ENCODE assay signal across 32 mouse cellular contexts in genomic region chr17:28477421-28477820, GRCm38 (mm10). TPM values are rescaled to one million over a fixed set of nuclear protein-coding genes. Genes with fewer than 3 reads are reported as not detected.
DNase-seq lines count a peak whose midpoint lies in the region; ATAC-seq and TF ChIP-seq lines count a peak whose summit lies in the region.
"Had no signal": no experiment of that assay in that cellular context is flagged by ENCODE, and none has a peak within 500 bp of the region (broad histone marks: within the 10 kb centered on the region; RNA-seq: fewer than 3 reads in every experiment).

No protein-coding gene starts in this region.

- peaks cover 0 to 20% of the 10 kb centered on the region in 2 experiments for H3K36me3 ChIP-seq in CH12.LX (replicated peaks in 1 of 2; ENCODE audit: control insufficient read depth in 1 of 2, insufficient read depth in 1 of 2, low read length in 1 of 2)
- no peaks in the 10 kb centered on the region for H3K36me3 ChIP-seq in embryonic facial prominence, embryonic 15.5 days
- no peaks in the 10 kb centered on the region for H3K36me3 ChIP-seq in limb, embryonic 15.5 days
- H3K36me3 ChIP-seq: heart, embryonic 15.5 days; hindbrain, embryonic 15.5 days; intestine, embryonic 15.5 days had no signal

- H3K4me1 ChIP-seq in CH12.LX (ENCODE audit: control insufficient read depth in 1 of 2, insufficient read depth in 2 of 2), result peaks cover 2 to 3% of the 10 kb centered on the region in 2 experiments; a peak in 3 of 4 replicates
- peaks cover 14% of the 10 kb centered on the region; the same call in 1 of the 2 replicates for H3K4me1 ChIP-seq in embryonic facial prominence, embryonic 15.5 days
- H3K4me1 ChIP-seq in limb, embryonic 15.5 days, result peaks cover 8% of the 10 kb centered on the region; the same call in 1 of the 2 replicates
- H3K4me1 ChIP-seq: hindbrain, embryonic 15.5 days; intestine, embryonic 15.5 days; liver, embryonic 15.5 days had no signal

- H3K4me3 ChIP-seq in CH12.LX (replicated peaks in 1 of 3; ENCODE audit: low read depth in 2 of 3, low read length in 2 of 3, poor library complexity in 1 of 3), result no peak overlapping the region
- no peak overlapping the region for H3K4me3 ChIP-seq in embryonic facial prominence, embryonic 15.5 days (replicated peaks)
- H3K4me3 ChIP-seq in limb, embryonic 15.5 days, result no peak overlapping the region
- H3K4me3 ChIP-seq: erythroblast, embryonic 14.5 days; forebrain, embryonic 12.5 days; heart, embryonic 15.5 days; hindbrain, embryonic 15.5 days; intestine, embryonic 15.5 days; layer of hippocampus, adult 2 months; liver, embryonic 15.5 days; midbrain, embryonic 10.5 days had no signal

- in situ Hi-C loops in CH12.LX (cut with MboI; ENCODE audit: low pct_ligation_motif_present, low pct_unique_long_range_greater_than_20kb, low sequenced_read_pairs), result loop anchor here (5.0 kb wide), 1 partner anchor 45 kb away; no protein-coding TSS in a partner anchor

- dilution Hi-C loops in CH12.LX (cut with MboI; ENCODE audit: extremely low pct_ligation_motif_present, extremely low pct_unique_long_range_greater_than_20kb, low sequenced_read_pairs), result no loop called here

- peaks cover 8% of the 10 kb centered on the region; the same call in 1 of the 2 replicates for H3K79me2 ChIP-seq in CH12.LX (replicated peaks; ENCODE audit: control insufficient read depth, extremely low read depth, insufficient read depth, poor library complexity, severe bottlenecking)

- H3K9me3 ChIP-seq in CH12.LX (replicated peaks; ENCODE audit: low read length), result peaks cover 2% of the 10 kb centered on the region
- no peaks in the 10 kb centered on the region for H3K9me3 ChIP-seq in embryonic facial prominence, embryonic 15.5 days (replicated peaks)
- H3K9me3 ChIP-seq in limb, embryonic 15.5 days, result no peaks in the 10 kb centered on the region
- H3K9me3 ChIP-seq: forebrain, embryonic 12.5 days; heart, embryonic 15.5 days; hindbrain, embryonic 15.5 days; intestine, embryonic 15.5 days; liver, embryonic 15.5 days; midbrain, embryonic 10.5 days had no signal

- H3K27me3 ChIP-seq in CH12.LX (replicated peaks), result no peaks in the 10 kb centered on the region
- no peaks in the 10 kb centered on the region for H3K27me3 ChIP-seq in embryonic facial prominence, embryonic 15.5 days
- H3K27me3 ChIP-seq in limb, embryonic 15.5 days, result no peaks in the 10 kb centered on the region
- H3K27me3 ChIP-seq: forebrain, embryonic 12.5 days; heart, embryonic 15.5 days; hindbrain, embryonic 15.5 days; intestine, embryonic 15.5 days; liver, embryonic 15.5 days; Patski had no signal

- TF ChIP-seq RAD21 in CH12.LX (IDR thresholded peaks at IDR 0.05; ENCODE audit: low read depth, low read length), result no peak

- intact Hi-C loops in heart, postnatal 25 days (cut with DNase I), result no loop called here

- no peak for TF ChIP-seq POLR2A in CH12.LX (IDR thresholded peaks at IDR 0.05; ENCODE audit: low read depth, low read length)

- no peak for TF ChIP-seq EP300 in CH12.LX (IDR thresholded peaks at IDR 0.05; ENCODE audit: low read length)

- no peak overlapping the region for H3K27ac ChIP-seq in CH12.LX (ENCODE audit: insufficient read depth, low read depth)
- peak overlapping the region; percentile 34; the same call in 1 of the 2 replicates for H3K27ac ChIP-seq in embryonic facial prominence, embryonic 15.5 days (replicated peaks)
- H3K27ac ChIP-seq in limb, embryonic 15.5 days, result peak overlapping the region; percentile 55
- H3K27ac ChIP-seq: forebrain, embryonic 12.5 days; heart, embryonic 15.5 days; hindbrain, embryonic 15.5 days; intestine, embryonic 15.5 days; layer of hippocampus, adult 2 months; liver, embryonic 15.5 days; midbrain, embryonic 10.5 days had no signal

- WGBS in embryonic facial prominence, embryonic 15.5 days, result 41% methylated on average over 8 of the region's 8 CpGs
- WGBS in limb, embryonic 15.5 days, result 40% methylated on average over 8 of the region's 8 CpGs

- no peak overlapping the region for H3K9ac ChIP-seq in CH12.LX (ENCODE audit: insufficient read depth, low read depth)
- H3K9ac ChIP-seq in embryonic facial prominence, embryonic 15.5 days, result no peak overlapping the region
- no peak overlapping the region for H3K9ac ChIP-seq in limb, embryonic 15.5 days
- H3K9ac ChIP-seq: forebrain, embryonic 12.5 days; heart, embryonic 15.5 days; hindbrain, embryonic 15.5 days; intestine, embryonic 15.5 days; liver, embryonic 15.5 days had no signal

- H3K4me2 ChIP-seq in CH12.LX (ENCODE audit: insufficient read depth, low read depth, poor library complexity, severe bottlenecking), result 0 out of 2 replicates have a peak overlapping the region, but pooled peaks have one; percentile 17
- H3K4me2 ChIP-seq in embryonic facial prominence, embryonic 15.5 days (replicated peaks), result no peak overlapping the region
- no peak overlapping the region for H3K4me2 ChIP-seq in limb, embryonic 15.5 days
- H3K4me2 ChIP-seq: forebrain, embryonic 12.5 days; heart, embryonic 15.5 days; hindbrain, embryonic 15.5 days; intestine, embryonic 15.5 days; liver, embryonic 15.5 days had no signal

- no peak for TF ChIP-seq CTCF in CH12.LX (conservative IDR thresholded peaks at IDR 0.05 in 1 of 2, IDR thresholded peaks at IDR 0.05 in 1 of 2; ENCODE audit: low read depth in 2 of 2, low read length in 2 of 2)

- no peak for DNase-seq in CH12.LX (ENCODE audit: extremely low read depth)
- peak; percentile 71 for DNase-seq in NIH3T3 (ENCODE audit: low read depth)
- DNase-seq in spleen, adult 18-20 months, result no peak
- DNase-seq in spleen, postnatal 14 days (ENCODE audit: low spot score in 2 of 2), result no peak
- DNase-seq in heart, postnatal 25 days (ENCODE audit: low spot score), result no peak
- DNase-seq: adrenal gland, adult 2 months; cerebellum, adult 11-12 months; cerebellum, postnatal 10 days; gastrocnemius, postnatal 36 days; heart, postnatal 4 days; kidney, adult 8-10 months; kidney, postnatal 10 days; right cerebral cortex, postnatal 14 days; thymus, postnatal 36 days had no signal

- no peak for ATAC-seq in embryonic facial prominence, embryonic 15.5 days (ENCODE audit: insufficient number of reproducible peaks, low FRiP score, low TSS enrichment, low read depth)
- ATAC-seq in limb, embryonic 15.5 days (ENCODE audit: insufficient number of reproducible peaks, low FRiP score, low TSS enrichment, low read depth), result no peak
- ATAC-seq: intestine, embryonic 15.5 days; Patski had no signal

TF ChIP-seq in CH12.LX, 34 proteins besides CTCF, POLR2A, EP300 and RAD21:
- TF ChIP-seq MEF2A (IDR thresholded peaks at IDR 0.05; ENCODE audit: borderline replicate concordance, low read depth, low read length), result no peak
- TF ChIP-seq PAX5 (IDR thresholded peaks at IDR 0.05; ENCODE audit: low read length), result no peak
- no peak for TF ChIP-seq USF1 (IDR thresholded peaks at IDR 0.05; ENCODE audit: low read depth, low read length)
- no peak for TF ChIP-seq JUND (conservative IDR thresholded peaks at IDR 0.05; ENCODE audit: low read depth, low read length)
- TF ChIP-seq ZNF384 (IDR thresholded peaks at IDR 0.05; ENCODE audit: low read depth, low read length), result no peak
- no peak for TF ChIP-seq ZC3H11A (IDR thresholded peaks at IDR 0.05; ENCODE audit: low read depth, low read length)
- no peak for TF ChIP-seq ETS1 (conservative IDR thresholded peaks at IDR 0.05; ENCODE audit: low read depth, low read length)
- no peak for TF ChIP-seq CHD2 (IDR thresholded peaks at IDR 0.05; ENCODE audit: low read length)
- no peak for TF ChIP-seq MYC (IDR thresholded peaks at IDR 0.05; ENCODE audit: low read depth, low read length)
- TF ChIP-seq TCF12 (IDR thresholded peaks at IDR 0.05; ENCODE audit: low read depth, low read length), result no peak
- TF ChIP-seq TBP (conservative IDR thresholded peaks at IDR 0.05; ENCODE audit: low read depth, low read length), result no peak
- no peak for TF ChIP-seq JUN (IDR thresholded peaks at IDR 0.05; ENCODE audit: insufficient read depth, low read depth, low read length)
- TF ChIP-seq MAFK (IDR thresholded peaks at IDR 0.05; ENCODE audit: insufficient replicate concordance, low read length), result no peak
- no peak for TF ChIP-seq CHD1 (IDR thresholded peaks at IDR 0.05; ENCODE audit: low read depth, low read length)
- TF ChIP-seq ZKSCAN1 (IDR thresholded peaks at IDR 0.05; ENCODE audit: borderline replicate concordance, low read depth, low read length), result no peak

RNA-seq across cellular contexts. Expression of gene Fkbp5, which starts 39.9 kb away (rescaled TPM):
- total RNA-seq in CH12.LX (2012; rRNA removed), result 14.4 and 17.5 TPM in 2 replicates
- total RNA-seq in CH12.LX (2014; rRNA removed), result 21.5 and 22.6 TPM in 2 replicates
- polyA plus RNA-seq in CH12.LX (2012; ENCODE audit: insufficient read length, low read depth), result 31.4 and 35.3 TPM in 2 replicates
- 35.8 and 36.5 TPM in 2 replicates for polyA plus RNA-seq in embryonic facial prominence, embryonic 15.5 days (2015; fragmentation: Nextera tagmentation; extraction: Ambion mirVana)
- 29.8 and 42.1 TPM in 2 replicates for polyA plus RNA-seq in limb, embryonic 15.5 days (2015; fragmentation: Nextera tagmentation; extraction: Ambion mirVana)
- total RNA-seq in heart, postnatal 25 days (2021), result 10 to 100 TPM; 33.0 to 41.0 TPM

RNA-seq across cellular contexts. Expression of gene Armc12, which starts 53.2 kb away (rescaled TPM):
- total RNA-seq in CH12.LX (2012; rRNA removed), result not detected in 2 replicates
- not detected in 2 replicates for total RNA-seq in CH12.LX (2014; rRNA removed)
- polyA plus RNA-seq in CH12.LX (2012; ENCODE audit: insufficient read length, low read depth), result not detected in 2 replicates
- polyA plus RNA-seq in embryonic facial prominence, embryonic 15.5 days (2015; fragmentation: Nextera tagmentation; extraction: Ambion mirVana), result not detected in 2 replicates
- polyA plus RNA-seq in limb, embryonic 15.5 days (2015; fragmentation: Nextera tagmentation; extraction: Ambion mirVana), result not detected in 2 replicates
- total RNA-seq in heart, postnatal 25 days (2021), result not detected
- total RNA-seq: adrenal gland, adult 2 months; ES-E14; gastrocnemius, adult 18-20 months; gastrocnemius, postnatal 36 days; heart, adult 8-10 months; heart, postnatal 4 days; layer of hippocampus, adult 2 months; layer of hippocampus, postnatal 25 days; midbrain, postnatal 0 days had no signal
- polyA plus RNA-seq: adrenal gland, adult 2 months; erythroblast, embryonic 14.5 days; forebrain, embryonic 12.5 days; heart, embryonic 15.5 days; hindbrain, embryonic 15.5 days; intestine, embryonic 15.5 days; limb, embryonic 11.5 days; liver, embryonic 15.5 days; lung, embryonic 16.5 days; midbrain, embryonic 10.5 days; midbrain, postnatal 0 days; Patski had no signal
